Mouse (Mus musculus) cerebellum, adult 8-10 months (tissue): ENCODE data around the gene Oscp1.
A peak's percentile ranks its signal among the peaks of the same experiment; 100 is the strongest.

ENCODE experiments used
- DNase-seq: peaks from one replicate; pipeline ENCODE4 v3.0.0; 2022

The Oscp1 gene

DNA sequence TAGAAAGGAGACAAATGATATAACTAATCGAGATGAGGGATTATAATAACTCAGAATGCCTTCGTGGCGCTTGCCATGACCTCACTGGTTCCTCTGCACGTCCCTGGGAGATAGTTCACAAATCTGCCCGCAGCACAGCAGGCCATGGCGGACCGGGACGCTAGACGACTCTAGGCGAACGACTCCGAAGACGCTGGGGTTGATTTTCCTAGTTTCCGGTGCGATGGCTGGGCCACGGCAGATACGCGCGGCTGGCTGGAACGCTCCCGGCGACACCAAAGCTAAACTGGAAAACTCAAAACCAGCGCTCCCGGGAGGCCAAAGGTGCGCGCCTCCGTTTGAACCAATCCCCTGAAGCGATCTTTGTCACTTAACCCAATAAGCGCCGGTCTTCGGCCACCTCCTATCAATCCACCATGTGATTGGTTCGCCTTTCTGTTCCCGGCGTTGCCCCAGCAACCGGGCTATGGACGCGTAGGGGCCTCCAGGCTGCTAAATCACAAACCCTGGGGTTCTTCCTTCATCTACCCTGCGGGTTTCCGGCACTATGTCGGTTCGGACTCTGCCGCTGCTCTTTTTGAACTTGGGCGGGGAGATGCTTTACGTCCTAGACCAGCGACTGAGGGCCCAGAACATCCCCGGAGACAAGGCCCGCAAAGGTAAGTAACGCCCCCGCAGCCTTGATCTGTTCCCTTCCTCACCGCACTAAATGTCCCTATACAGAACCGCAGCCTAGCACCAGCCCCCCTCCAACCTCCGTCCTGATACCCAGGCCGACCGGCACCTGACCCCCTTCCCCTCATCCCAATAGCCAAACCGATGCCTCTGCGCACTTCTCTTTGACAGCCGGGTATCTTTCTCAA is at the start of gene Oscp1:
Gene Oscp1 (plus strand): TSS at position 432 of the 863 bp plus-strand sequence.
- DNase-seq: peak; percentile 84

GRCm38 (mm10) chr4:126017676-126018332 is 40.6 kb upstream of the Oscp1 start:
- no peak for DNase-seq

- DNase-seq: no peak
These were observed 39.3 kb upstream of the Oscp1 start for GRCm38 (mm10) chr4:126018966-126019538.

- no peak for DNase-seq
These were observed 34.0 kb upstream of the Oscp1 start, which contains the start of gene Csf3r for GRCm38 (mm10) chr4:126024303-126024900. Gene Csf3r, plus strand, starts transcription at chr4:126024550.

DNA sequence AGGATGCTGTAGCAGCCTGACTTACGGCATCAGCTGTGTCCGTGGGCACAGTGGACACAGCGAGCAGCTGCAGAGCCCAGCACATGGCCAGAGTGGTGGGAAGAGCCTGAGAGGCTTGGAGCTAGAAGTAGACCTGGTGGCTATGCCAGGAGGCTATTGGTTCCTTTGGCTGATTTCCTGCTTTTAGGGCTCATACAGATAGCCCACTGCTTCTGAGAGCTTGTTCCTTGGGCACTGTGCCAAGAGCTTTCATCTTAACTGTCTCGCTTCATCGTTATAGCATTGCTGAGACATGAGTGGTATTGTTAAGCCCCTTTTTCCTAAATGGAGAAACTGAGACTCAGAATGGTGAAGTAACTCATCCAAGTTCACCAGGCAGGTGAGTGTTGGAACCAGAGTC is 32.6 kb upstream of the Oscp1 start:
- no peak for DNase-seq

DNA sequence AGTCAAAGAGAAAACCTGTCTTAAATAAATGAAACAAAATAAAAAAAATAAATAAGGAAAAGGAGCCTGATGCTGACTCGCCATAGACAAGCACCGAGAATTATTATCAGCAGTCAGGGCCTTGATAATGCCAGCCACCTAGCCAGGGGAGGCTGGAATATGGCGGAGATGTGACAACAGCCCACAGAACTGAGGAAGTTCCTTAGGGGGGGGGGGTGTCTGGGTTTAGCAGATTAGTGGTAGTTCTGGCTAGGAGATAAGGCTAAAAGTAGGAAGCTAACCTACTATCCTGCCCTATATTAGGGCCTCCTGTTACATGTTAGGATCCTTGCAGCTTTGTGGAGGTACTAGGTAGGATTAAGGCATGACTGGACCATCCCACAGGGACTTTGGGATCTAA is 30.4 kb upstream of the Oscp1 start:
- DNase-seq: no peak

DNA sequence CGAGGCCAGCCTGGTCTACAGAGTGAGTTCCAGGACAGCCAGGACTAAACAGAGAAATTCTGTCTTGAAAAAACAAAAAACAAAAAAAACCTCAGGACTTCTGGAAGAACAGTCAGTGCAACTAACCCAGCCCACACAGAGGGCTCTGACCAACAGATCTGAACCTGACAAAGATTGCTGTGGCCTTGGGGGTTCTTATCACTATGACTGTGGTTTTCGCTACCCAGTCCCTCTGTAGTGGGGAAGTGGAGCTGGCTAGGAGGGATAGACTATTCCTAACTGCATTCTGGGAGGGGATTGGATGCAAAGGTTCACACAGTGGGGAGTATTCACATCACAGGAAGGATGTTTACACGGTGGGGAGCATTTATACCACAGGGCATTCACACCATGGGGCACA is 29.3 kb upstream of the Oscp1 start:
- no peak for DNase-seq

DNA sequence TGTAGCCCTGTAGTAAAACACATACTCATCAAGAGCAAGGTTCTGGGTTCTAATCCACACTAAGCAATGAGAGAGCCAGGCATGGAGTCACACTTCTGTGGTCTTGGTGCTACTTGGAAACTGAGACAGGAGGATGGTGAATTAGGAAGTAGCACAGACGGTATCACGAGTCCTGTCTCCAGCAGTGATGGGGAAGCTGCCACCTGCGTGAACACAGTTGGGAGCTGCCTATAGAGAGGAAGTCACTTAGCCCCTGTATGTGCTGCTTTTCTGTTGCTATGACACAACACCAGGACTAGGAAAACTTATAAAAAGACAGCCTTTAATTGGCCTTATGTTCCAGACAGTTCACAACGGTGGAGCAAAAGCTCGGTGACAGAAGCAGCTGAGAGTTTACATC is 27.7 kb upstream of the Oscp1 start:
- DNase-seq: no peak

DNA sequence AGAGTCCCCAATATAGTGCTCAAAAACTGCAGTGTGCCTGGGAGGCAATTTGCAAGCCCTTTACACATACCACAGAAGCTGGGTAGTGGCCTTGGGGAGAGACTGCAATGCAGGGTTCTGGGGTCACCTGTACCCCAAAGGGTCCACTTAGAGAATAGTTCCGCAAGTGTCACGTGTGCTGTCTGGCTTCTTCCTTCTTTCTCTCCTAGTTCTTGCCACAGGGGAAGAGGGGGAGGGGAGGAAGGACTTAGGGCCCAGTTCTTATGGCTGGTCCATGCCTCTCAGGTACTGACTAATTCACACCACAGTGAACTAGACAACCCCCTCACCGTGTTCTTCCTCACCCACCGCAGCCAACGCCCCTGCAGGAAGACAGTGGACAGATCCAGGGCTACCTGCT is 23.0 kb upstream of the Oscp1 start:
- DNase-seq: no peak

DNA sequence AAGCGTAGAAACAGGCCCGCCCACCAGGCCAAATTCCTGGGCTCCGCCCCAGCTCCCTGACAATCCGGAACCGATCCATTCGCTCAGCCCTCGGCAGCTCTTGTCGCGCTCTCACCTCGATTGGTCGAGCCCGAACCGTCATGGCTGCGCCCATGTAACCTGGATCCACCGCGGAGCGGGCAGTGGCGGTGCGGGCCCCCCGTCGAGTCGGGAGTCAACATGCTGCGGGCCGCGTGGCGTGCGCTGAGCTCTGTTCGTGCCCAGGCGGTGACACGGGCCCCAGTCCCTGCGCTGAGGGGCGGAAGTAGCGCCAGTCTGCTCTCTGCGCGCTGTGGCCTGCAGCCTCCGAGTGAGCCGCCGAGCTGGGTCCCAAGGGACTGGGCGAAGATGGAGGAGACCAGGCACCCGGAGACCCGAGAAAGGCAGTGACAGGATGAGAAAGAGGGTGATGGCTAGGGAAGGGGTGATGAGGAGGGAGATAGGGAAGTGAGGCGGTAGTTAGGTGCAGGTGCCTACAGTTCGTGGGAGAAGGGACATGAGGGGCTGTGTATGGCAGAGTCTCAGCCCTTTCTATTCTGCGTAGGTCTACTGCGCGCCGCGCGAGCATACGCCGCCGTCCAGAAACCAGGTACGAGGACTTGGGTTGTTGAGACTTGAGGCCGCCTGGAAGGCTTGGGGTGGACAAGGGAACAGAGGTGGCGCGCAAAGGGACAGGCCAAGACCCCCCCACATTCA is 11.3 kb upstream of the Oscp1 start, which contains the start of gene Mrps15:
Gene Mrps15 (plus strand): TSS at position 75 of the 735 bp plus-strand sequence.
- peak; percentile 78 for DNase-seq

DNA sequence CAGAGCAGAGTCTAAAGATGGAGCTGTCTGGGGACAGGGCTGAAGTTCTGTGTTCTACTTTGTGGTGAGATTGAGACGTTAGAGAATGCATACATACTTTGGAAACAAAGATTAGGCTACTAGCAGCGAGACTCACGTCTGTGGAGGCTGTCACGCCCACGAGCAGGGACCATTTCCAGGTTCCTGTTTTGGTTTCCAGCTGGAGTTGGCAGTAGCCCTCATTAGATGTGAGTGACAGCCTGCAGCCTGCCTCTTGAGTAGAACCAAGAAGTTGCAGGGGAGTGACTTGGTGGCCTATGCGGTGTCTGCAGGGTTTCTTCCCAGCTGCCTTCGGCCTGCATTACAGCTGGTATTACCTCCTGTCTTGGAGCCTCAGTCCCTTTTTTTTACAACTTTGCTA is 6.7 kb upstream of the Oscp1 start:
- DNase-seq: no peak

- DNase-seq: no peak
These were observed 895 bp upstream of the Oscp1 start for GRCm38 (mm10) chr4:126057207-126058133.

DNA sequence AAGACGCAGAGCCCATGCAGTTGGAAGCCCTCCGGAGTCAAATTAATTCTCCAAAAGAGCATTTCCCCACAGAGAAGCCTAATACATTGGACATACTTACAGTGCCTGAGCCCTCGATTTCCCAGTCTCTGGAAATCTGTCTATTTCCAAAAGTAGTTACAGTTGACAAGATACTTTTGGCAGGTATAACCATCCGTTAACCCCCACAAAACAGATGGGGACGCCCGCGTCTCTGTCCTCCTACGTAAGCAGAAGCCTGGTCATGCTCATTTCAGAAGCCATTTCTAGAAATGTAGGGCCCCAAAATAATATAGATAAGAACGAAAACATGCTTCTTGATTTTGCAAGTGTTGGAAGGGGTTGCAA is 615 bp downstream of the Oscp1 start:
- no peak for DNase-seq

GRCm38 (mm10) chr4:126062856-126063255 is 4.5 kb downstream of the Oscp1 start:
- no peak for DNase-seq

DNA sequence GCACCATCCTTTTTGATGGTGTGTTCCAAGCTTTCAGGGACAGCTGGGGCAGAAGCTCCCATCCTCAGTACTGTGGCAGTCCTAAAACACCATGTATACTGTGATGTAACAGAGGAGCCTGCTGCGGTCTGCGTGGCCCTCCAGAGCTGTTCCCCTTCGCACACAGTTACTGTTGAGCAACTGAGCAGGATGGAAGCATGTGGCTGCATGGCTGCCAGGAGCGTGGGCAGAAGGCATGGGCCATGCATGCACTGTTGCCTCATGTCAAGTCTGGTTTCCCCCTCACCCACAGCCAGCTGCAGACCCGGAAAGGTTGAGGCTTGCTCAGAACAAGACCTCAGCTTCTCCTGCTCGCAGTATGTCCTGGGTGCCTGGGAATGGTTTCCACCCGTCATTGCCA is 6.9 kb downstream of the Oscp1 start:
- no peak for DNase-seq

DNA sequence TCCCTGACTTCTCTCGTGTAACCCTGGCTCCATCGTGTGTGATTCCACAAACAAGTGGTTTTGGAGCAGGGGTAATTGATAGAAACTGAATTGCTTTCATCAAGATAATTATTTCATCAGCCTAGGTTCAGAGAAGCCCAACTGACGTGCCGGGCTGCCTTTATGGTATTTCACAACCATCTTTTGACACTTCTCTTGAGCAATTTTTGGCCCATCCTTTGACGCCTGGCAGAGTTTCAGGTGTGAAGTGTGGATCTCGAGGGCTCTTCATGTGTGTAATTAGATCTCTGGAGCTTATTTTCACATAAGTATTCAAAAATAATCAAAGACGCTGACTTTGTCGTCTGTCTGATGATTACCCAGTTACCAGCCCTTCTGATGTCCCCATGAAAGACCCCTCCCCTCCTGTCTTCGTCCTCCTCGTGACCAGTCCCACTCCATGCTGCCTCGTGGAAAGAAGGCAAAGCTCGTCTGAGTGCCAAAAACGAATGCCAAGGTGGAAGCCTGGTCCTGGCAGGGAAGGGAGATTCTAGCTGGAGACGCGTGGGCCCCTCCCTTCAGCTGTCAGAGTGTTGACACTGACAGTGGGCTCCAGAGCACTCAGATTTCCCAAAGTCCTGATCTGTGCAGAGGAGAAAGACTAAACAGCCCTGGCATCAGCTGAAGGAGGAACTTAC is 9.2 kb downstream of the Oscp1 start:
- no peak for DNase-seq

GRCm38 (mm10) chr4:126068842-126069241 is 10.5 kb downstream of the Oscp1 start:
- no peak for DNase-seq

- no peak for DNase-seq
These were observed 19.5 kb downstream of the Oscp1 start for GRCm38 (mm10) chr4:126077833-126078232.

DNA sequence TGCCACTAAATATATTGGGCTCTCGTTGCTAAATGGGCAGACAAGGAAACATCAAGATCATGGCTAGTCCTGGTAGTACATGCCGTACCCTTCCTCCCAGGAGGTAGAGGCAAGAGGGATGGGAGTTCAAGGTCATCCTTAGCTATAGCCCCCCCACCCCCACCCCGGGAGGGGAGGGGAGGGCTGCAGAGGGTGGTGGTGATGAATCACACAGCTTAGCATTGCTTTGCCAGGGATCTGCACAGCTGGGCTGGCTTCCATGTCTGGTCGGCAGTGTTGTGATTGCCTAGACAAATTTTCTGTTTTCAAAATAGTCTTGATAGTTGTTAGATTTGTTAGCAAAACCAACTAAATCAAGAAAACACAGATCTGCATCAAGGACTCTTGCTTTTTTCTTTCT is 20.9 kb downstream of the Oscp1 start:
- no peak for DNase-seq

GRCm38 (mm10) chr4:126081601-126082000 is 23.2 kb downstream of the Oscp1 start:
- DNase-seq: no peak

DNA sequence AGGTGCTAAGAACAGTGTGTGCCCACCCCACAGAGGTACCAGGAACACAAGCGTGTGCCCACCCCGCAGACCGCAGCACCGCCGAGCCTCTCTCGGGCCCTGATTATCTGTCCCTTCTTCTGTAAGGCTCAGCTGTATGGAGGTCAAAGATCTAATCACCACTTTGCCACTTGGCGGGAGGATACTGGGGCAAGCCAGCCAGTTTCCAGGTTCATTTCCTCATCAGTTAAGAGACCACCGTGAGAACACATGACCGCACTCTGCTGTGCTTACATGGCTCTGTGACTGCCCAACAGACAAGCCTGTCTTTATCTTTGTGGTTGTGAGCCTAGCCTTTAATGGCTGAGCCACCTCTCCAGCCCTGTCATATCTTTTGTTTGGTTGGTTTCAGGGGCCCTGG is 24.7 kb downstream of the Oscp1 start:
- DNase-seq: no peak
